Mouse (Mus musculus): ENCODE data around the gene Atp8b2.

DNA sequence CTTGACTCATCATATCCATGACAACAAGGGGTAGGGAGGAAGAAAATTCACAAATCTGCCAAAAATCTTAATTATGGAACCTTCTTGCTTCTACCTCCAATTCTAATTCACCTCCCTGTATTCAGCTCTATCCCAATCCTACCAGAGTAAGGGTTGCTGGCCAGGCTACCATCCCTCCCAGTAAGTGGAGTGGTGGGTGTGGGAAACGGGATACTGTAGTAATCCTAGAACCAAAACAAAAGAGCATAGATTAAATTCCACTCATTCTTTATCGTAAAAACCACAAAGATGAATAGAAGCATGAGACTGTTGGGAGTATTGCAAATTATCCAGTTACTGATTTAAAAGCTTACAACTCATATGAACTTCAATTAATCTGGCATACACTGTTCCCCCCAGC is 47.0 kb upstream of the Atp8b2 start:
- TF ChIP-seq ZC3H11A (IDR thresholded peaks at IDR 0.05; ENCODE audit: borderline replicate concordance, low read depth, low read length) (no peak), ZNF384 (IDR thresholded peaks at IDR 0.05; ENCODE audit: low read depth, low read length) (no peak)

All from ES-E14 (cell line).